Mouse (Mus musculus) ES-Bruce4 (cell line): ENCODE measurements at regions not wholly inside any gene's neighbourhood (a gene's known extent, or its start where the extent isn't known, plus 50 kb on each side); places are given as distances from the start of the nearest gene placed in this dataset.

Experiments
- CTCF ChIP-seq: IDR thresholded peaks from one replicate; pipeline ENCODE4 v1.8.1; 2011; ENCODE audit warnings: low read depth, low read length
- EP300 ChIP-seq: IDR thresholded peaks from 2 replicates; pipeline ENCODE4 v1.6.1; 2011; ENCODE audit warnings: low read depth, low read length; ENCODE audit not compliant: insufficient read depth
- POLR2A ChIP-seq: IDR thresholded peaks from one replicate; pipeline ENCODE4 v1.8.1; 2011; ENCODE audit warnings: low read length; ENCODE audit not compliant: insufficient read depth

GRCm38 (mm10) chr8:6515882-6516682, 1410.9 kb upstream of the Slc10a2 start:
- TF ChIP-seq CTCF (no peak), EP300 (no peak), POLR2A (no peak)
